Mouse (Mus musculus) liver, embryonic 11.5 days (tissue): ENCODE measurements around the gene Lrrc8d. TPM values are rescaled to one million over a fixed set of nuclear protein-coding genes. Genes with fewer than 3 reads are reported as not detected.

Experiments used
- ATAC-seq: fragments of 200-750 bp; cut with Nextera tagmentation; replicated peaks from 2 replicates; pipeline ENCODE4 v1.8.0; 2017; ENCODE audit warnings: moderate number of reproducible peaks, mild to moderate bottlenecking, moderate TSS enrichment, moderate library complexity; ENCODE audit not compliant: low FRiP score
- DNase-seq: peaks from one replicate; pipeline ENCODE4 v3.0.0-alpha.2; 2017; ENCODE audit warnings: low spot score
- H3K27ac ChIP-seq: fragments of 300-500 bp; sonication (generic); 2 replicates; pipeline ENCODE4 v1.5.1; 2014; ENCODE audit warnings: mild to moderate bottlenecking, low read depth, low read length, control low read depth
- H3K27me3 ChIP-seq: fragments of 300-500 bp; sonication (generic); replicated peaks from 2 replicates; pipeline ENCODE4 v1.6.1; 2014; ENCODE audit warnings: low read length, mixed read lengths; ENCODE audit not compliant: control insufficient read depth, insufficient read depth
- H3K36me3 ChIP-seq: fragments of 300-500 bp; sonication (generic); 2 replicates; pipeline ENCODE4 v1.6.1; 2014; ENCODE audit warnings: mild to moderate bottlenecking, low read length, moderate library complexity, mixed read lengths; ENCODE audit not compliant: control insufficient read depth, insufficient read depth
- H3K4me1 ChIP-seq: fragments of 300-500 bp; sonication (generic); replicated peaks from 2 replicates; pipeline ENCODE4 v1.6.1; 2014; ENCODE audit warnings: low read length, mixed read lengths; ENCODE audit not compliant: control insufficient read depth, insufficient read depth
- H3K4me2 ChIP-seq: fragments of 300-500 bp; sonication (generic); 2 replicates; pipeline ENCODE4 v1.6.1; 2014; ENCODE audit warnings: mild to moderate bottlenecking, control low read depth, moderate library complexity
- H3K4me3 ChIP-seq: fragments of 300-500 bp; sonication (generic); 2 replicates; pipeline ENCODE4 v1.5.1; 2014; ENCODE audit warnings: low read depth, low read length, control low read depth
- H3K9ac ChIP-seq: fragments of 300-500 bp; sonication (generic); 2 replicates; pipeline ENCODE4 v1.6.1; 2014; ENCODE audit warnings: low read depth, low read length, control low read depth
- H3K9me3 ChIP-seq: fragments of 300-500 bp; sonication (generic); 2 replicates; pipeline ENCODE4 v1.6.1; 2016; ENCODE audit warnings: low read length, inconsistent platforms, mixed read lengths; ENCODE audit not compliant: control insufficient read depth
- WGBS: fragments of 180-500 bp; shearing (Covaris S2); extraction: QIAGEN DNeasy Blood & Tissue Kit; methylation state at CpG from one replicate; pipeline ENCODE4 v1.1.7; 2014; 5-methylcytosine and 5-hydroxymethylcytosine counted together
- polyA plus RNA-seq: library from polyadenylated mRNA; unstranded; fragments of >200 nt; fragmentation: Nextera tagmentation; extraction: Ambion mirVana; gene quantifications from 2 replicates; pipeline ENCODE4 v1.2.1, GENCODE M21; 2014

Lrrc8d gene
- polyA plus RNA-seq, 1 experiment from 2014 or later = 18.0 TPM

DNA sequence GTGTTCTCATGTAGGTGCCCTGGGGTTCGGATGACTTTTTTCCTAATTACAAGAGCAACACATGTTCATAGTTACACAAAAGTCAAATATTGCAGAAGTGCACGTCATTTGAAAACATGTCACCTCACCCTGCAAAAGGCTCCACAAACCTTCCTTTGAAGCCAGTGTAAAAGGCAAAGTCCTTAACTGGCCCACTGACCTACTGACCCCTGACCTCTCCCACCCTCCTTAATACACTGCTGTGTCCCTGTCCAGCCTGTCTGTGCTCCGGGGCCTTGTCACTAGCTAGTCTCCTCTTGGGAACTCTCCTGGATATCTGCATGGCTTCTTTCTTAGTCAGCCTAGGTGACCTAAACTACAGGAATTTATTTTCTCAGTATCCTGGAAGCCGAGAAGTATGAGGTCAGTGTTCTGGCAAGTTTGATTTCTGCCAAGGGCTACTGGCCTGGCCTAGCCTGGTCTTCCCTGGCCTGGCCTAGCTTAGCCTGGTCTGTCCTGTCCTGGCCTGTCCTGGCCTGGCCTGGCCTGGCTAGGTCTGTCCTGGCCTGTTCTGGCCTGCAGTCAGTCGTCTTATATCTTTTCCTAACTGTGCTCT is 127.2 kb downstream of the Lrrc8d start:
- Histone ChIP-seq H3K9ac (no peak overlapping the region), H3K4me1 (peaks cover 20% of the 10 kb centered on the region), H3K36me3 (no peaks in the 10 kb centered on the region), H3K27ac (no peak overlapping the region), H3K27me3 (no peaks in the 10 kb centered on the region), H3K4me2 (no peak overlapping the region), H3K9me3 (no peaks in the 10 kb centered on the region), H3K4me3 (no peak overlapping the region)
- ATAC-seq (no peak), DNase-seq (no peak)
- WGBS = 65% methylated on average over 5 of the region's 5 CpGs

DNA sequence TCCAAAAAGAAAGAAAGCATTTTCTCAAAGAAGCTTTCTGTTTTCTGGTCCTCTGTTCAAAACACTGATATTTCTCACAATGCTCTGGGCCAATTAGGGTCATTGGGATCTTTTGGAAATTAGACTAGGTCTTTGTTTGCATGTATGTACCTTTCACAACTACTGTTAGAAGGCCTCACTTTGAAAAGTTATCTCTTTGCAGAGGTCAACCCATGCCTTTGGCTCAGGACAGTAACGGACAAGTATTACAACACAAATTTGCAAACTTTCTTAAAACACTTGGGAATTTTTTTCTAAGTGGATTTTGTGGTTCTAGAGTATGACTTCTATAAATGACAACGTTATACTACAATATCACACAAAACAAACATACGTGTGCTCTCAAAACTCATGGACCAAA is 128.3 kb downstream of the Lrrc8d start:
- no peak overlapping the region for H3K4me2 ChIP-seq
- H3K27me3 ChIP-seq = no peaks in the 10 kb centered on the region
- no peaks in the 10 kb centered on the region for H3K36me3 ChIP-seq
- peaks cover 18% of the 10 kb centered on the region for H3K4me1 ChIP-seq
- H3K27ac ChIP-seq = no peak overlapping the region
- no peak overlapping the region for H3K4me3 ChIP-seq
- DNase-seq (no peak), ATAC-seq (no peak)
- H3K9me3 ChIP-seq = no peaks in the 10 kb centered on the region
- WGBS = 84% methylated on average over 3 of the region's 3 CpGs
- H3K9ac ChIP-seq = no peak overlapping the region

DNA sequence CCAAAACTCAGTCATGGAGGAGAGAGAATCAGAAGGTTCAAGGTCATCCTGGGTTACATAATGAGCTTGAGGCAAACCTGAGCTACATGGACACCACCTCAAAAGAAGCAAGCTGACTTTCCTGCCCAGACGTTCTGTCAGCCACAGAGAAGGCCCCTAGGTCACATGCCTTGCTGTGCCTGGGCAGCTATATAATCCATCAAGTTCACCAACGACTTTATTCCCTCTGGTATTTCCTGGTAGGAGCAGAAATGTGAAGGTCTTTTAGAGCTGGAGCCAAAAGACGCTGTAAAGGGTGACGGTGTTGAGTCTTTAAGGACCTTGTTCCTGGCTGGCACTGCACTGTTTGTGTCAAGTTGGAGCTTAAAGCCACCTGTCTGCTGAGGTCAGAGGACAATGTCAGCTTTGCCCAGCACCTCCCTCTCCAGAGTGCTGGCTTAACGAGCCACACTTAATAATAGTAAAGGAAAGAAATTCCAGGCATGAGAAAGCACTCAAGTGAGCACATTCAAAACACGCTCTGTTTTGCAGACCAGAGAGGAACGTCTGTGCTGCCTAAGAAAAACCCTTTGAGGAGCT is 129.3 kb downstream of the Lrrc8d start:
- H3K27me3 ChIP-seq = no peaks in the 10 kb centered on the region
- H3K9me3 ChIP-seq = no peaks in the 10 kb centered on the region
- no peak overlapping the region for H3K4me3 ChIP-seq
- ATAC-seq (no peak), DNase-seq (no peak)
- H3K27ac ChIP-seq = no peak overlapping the region
- WGBS = 47% methylated on average over 7 of the region's 7 CpGs
- H3K36me3 ChIP-seq = no peaks in the 10 kb centered on the region
- H3K4me2 ChIP-seq = no peak overlapping the region
- peaks cover 14% of the 10 kb centered on the region for H3K4me1 ChIP-seq
- no peak overlapping the region for H3K9ac ChIP-seq

DNA sequence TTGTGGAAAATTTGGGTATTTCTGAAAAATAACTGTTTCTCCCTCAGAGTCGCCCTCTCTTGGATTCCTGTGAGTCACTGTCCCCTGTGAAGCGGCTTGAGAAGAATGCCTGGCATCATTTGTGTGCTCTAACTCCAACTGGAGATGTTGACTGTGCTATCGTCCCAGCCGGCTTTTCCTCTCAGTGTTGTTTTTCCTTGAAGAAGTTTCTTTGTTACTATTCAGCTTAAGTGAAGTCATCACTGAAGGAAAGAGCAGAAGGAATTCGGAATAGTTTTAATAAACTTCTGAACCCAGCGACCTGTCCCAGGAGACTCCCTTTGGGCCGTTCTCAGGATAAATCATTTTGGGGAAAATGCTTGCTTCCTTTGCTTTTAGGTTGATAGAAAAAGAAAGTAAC is 132.4 kb downstream of the Lrrc8d start:
- Histone ChIP-seq H3K27me3 (no peaks in the 10 kb centered on the region), H3K4me2 (no peak overlapping the region), H3K27ac (no peak overlapping the region), H3K4me3 (no peak overlapping the region), H3K4me1 (0 out of 2 replicates have a peak, but pooled peaks cover 2% of the 10 kb centered on the region), H3K9me3 (no peaks in the 10 kb centered on the region), H3K9ac (no peak overlapping the region), H3K36me3 (no peaks in the 10 kb centered on the region)
- no peak for DNase-seq
- WGBS = 77% methylated on average over 7 of the region's 7 CpGs
- ATAC-seq = no peak

DNA sequence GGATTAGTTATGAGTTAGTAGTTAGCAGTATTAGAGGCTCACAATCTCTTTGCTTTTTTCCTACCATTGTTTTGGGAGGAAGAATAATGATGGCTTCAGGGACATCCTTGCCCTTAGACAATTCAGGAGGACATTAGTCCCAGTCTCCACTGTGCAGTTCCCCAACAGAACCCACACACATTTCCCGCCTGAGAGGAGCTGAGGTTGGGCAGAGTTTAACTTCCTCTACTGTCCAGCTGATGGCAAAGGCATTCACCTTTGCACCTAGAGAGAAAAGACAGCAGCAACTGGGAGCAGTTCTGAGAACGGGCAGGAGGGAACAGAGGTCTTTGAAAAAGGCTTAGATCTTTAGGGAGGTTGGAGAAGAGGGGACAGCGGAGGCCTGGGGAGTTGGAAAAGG is 134.2 kb downstream of the Lrrc8d start:
- H3K9me3 ChIP-seq = no peaks in the 10 kb centered on the region
- H3K27ac ChIP-seq = no peak overlapping the region
- ATAC-seq = no peak
- 64% methylated on average over 3 of the region's 3 CpGs for WGBS
- no peaks in the 10 kb centered on the region for H3K27me3 ChIP-seq
- no peak overlapping the region for H3K4me2 ChIP-seq
- no peak for DNase-seq
- no peak overlapping the region for H3K4me3 ChIP-seq
- no peaks in the 10 kb centered on the region for H3K36me3 ChIP-seq
- H3K4me1 ChIP-seq = no peaks in the 10 kb centered on the region
- no peak overlapping the region for H3K9ac ChIP-seq

DNA sequence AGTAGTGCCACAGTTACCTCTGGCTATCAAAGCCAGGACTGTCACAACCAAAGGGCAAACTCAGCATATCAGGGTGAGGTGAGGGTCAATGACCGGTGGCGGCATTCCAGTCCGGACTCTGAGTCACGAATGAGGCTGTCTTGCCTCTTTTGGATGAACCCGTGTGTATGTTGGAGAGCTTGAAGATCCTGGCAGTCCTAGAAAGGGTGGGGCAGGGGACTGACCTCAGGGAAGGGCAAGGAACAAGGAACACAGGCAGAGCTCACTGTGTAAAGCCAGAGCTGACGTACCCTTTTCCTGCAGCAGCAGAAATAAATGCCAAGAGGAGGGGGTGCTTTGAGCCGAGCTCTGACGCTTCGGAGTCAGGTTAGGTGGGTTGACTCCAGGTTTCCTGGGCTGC is 136.2 kb downstream of the Lrrc8d start:
- DNase-seq (no peak), ATAC-seq (no peak)
- Histone ChIP-seq H3K9ac (no peak overlapping the region), H3K4me1 (no peaks in the 10 kb centered on the region), H3K36me3 (no peaks in the 10 kb centered on the region), H3K4me2 (no peak overlapping the region), H3K27me3 (no peaks in the 10 kb centered on the region), H3K4me3 (no peak overlapping the region), H3K9me3 (no peaks in the 10 kb centered on the region), H3K27ac (no peak overlapping the region)
- 74% methylated on average over 9 of the region's 9 CpGs for WGBS

DNA sequence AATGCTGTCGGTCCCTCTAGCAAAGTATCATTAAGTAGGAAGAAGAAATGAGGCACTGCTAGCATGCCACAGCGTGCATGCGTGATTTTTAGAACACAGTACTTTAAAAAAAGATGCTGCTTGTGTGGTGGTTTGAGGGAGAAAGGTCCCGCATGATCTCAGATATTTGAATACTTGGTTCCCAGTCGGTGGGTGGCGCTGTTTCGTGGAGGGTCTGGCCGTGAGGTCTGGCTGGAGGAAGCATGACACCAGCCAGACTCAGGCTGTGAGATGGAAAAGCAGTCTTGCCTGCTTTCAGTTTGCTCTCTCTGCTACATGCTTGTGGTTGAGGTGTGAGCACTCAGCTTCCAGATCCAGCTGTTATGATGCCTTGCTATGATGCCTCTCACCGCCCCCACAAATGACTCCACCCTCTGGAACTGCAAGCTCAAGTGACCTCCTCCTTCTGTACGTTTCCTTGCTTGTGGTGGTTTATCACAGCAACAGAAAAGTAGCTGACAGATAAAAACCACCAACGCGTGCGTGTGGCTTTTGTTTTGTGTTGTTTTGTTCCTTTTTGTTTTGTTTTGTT is 140.1 kb downstream of the Lrrc8d start:
- WGBS = 57% methylated on average over 13 of the region's 13 CpGs
- no peak for DNase-seq
- ATAC-seq = no peak
- no peaks in the 10 kb centered on the region for H3K9me3 ChIP-seq
- no peak overlapping the region for H3K27ac ChIP-seq
- H3K4me1 ChIP-seq = no peaks in the 10 kb centered on the region
- H3K4me2 ChIP-seq = no peak overlapping the region
- H3K36me3 ChIP-seq = no peaks in the 10 kb centered on the region
- no peak overlapping the region for H3K9ac ChIP-seq
- H3K27me3 ChIP-seq = no peaks in the 10 kb centered on the region
- no peak overlapping the region for H3K4me3 ChIP-seq

DNA sequence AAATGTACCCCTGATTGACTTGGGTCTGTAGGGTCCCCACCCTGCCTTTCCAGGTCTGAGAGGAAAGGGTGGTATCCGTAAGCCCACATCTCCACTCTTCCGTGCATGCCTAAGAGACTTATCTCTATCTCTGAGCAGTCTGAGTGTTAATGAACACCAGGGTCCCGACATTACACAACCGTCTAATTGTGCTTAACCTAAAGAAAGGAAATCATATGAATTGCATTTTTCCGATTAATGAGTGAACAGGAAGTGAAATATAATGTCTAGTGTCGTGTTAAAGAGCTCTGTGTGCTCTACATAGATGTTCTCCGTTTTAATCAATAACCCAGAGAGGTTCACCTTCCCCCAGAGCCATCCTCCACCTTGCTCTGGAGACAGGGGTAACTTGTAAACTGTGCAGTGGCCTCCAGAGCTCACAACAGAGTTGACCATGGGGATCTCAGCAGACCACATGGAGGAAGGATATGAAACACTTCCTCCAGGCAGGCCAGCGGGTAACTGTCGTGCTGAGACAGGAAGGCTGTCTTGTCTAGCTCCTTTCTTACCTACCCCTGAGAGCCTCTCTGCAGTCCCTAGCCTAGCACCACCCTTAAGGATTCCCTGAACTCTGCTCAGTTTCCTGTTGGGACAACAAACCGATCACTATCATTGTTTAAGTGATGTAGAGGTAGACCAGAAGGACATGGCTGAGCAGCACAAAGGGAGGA is 144.4 kb downstream of the Lrrc8d start:
- H3K27ac ChIP-seq = no peak overlapping the region
- H3K4me1 ChIP-seq = no peaks in the 10 kb centered on the region
- H3K4me2 ChIP-seq = no peak overlapping the region
- DNase-seq (no peak), ATAC-seq (peak; percentile 57; the same call in 1 of the 2 replicates)
- 48% methylated on average over 10 of the region's 10 CpGs for WGBS
- H3K36me3 ChIP-seq = no peaks in the 10 kb centered on the region
- H3K4me3 ChIP-seq = no peak overlapping the region
- H3K9me3 ChIP-seq = no peaks in the 10 kb centered on the region
- no peak overlapping the region for H3K9ac ChIP-seq
- no peaks in the 10 kb centered on the region for H3K27me3 ChIP-seq
